Mouse (Mus musculus) stomach, embryonic 14.5 days (tissue): ENCODE data around the gene Gkn1. TPM values are rescaled to one million over a fixed set of nuclear protein-coding genes. Genes with fewer than 3 reads are reported as not detected.

Source experiments
- ATAC-seq: fragments of 200-750 bp; cut with Nextera tagmentation; 2 replicates; pipeline ENCODE4 v1.8.0; 2017; ENCODE audit warnings: low read depth, moderate TSS enrichment; ENCODE audit not compliant: insufficient number of reproducible peaks, insufficient read depth, low FRiP score
- H3K27ac ChIP-seq: fragments of 300-500 bp; sonication (generic); 2 replicates; pipeline ENCODE4 v1.5.1; 2014; ENCODE audit warnings: mild to moderate bottlenecking, low read length, moderate library complexity, mixed read lengths
- H3K27me3 ChIP-seq: fragments of 300-500 bp; sonication (generic); 2 replicates; pipeline ENCODE4 v1.6.1; 2014; ENCODE audit warnings: low read length, control low read depth, mixed read lengths; ENCODE audit not compliant: control insufficient read depth, insufficient read depth
- H3K36me3 ChIP-seq: fragments of 300-500 bp; sonication (generic); 2 replicates; pipeline ENCODE4 v1.6.1; 2014; ENCODE audit warnings: mild to moderate bottlenecking, control low read depth, low read length, moderate library complexity, mixed read lengths; ENCODE audit not compliant: control insufficient read depth, insufficient read depth
- H3K4me1 ChIP-seq: fragments of 300-500 bp; sonication (generic); 2 replicates; pipeline ENCODE4 v1.6.1; 2014; ENCODE audit warnings: low read length, control low read depth, mixed read lengths; ENCODE audit not compliant: control insufficient read depth, insufficient read depth
- H3K4me2 ChIP-seq: fragments of 300-500 bp; sonication (generic); replicated peaks from 2 replicates; pipeline ENCODE4 v1.6.1; 2014; ENCODE audit warnings: low read depth, low read length, control low read depth
- H3K4me3 ChIP-seq: fragments of 300-500 bp; sonication (generic); 2 replicates; pipeline ENCODE4 v1.5.1; 2014; ENCODE audit warnings: low read depth, low read length, control low read depth
- H3K9ac ChIP-seq: fragments of 300-500 bp; sonication (generic); replicated peaks from 2 replicates; pipeline ENCODE4 v1.6.1; 2014; ENCODE audit warnings: low read depth, mild to moderate bottlenecking, control low read depth, low read length, moderate library complexity, mixed read lengths
- H3K9me3 ChIP-seq: fragments of 300-500 bp; sonication (generic); 2 replicates; pipeline ENCODE4 v1.6.1; 2016; ENCODE audit warnings: low read depth, low read length, control low read depth; ENCODE audit not compliant: control insufficient read depth
- WGBS: fragments of 180-500 bp; shearing (Covaris S2); extraction: QIAGEN DNeasy Blood & Tissue Kit; methylation state at CpG from one replicate; pipeline ENCODE4 v1.1.7; 2014; 5-methylcytosine and 5-hydroxymethylcytosine counted together
- polyA plus RNA-seq: library from polyadenylated mRNA; unstranded; fragments of >200 nt; fragmentation: Nextera tagmentation; extraction: Ambion mirVana; gene quantifications from 2 replicates; pipeline ENCODE4 v1.2.1, GENCODE M21; 2014

The Gkn1 gene
- polyA plus RNA-seq, 1 experiment from 2014 or later = 0.59 TPM

DNA sequence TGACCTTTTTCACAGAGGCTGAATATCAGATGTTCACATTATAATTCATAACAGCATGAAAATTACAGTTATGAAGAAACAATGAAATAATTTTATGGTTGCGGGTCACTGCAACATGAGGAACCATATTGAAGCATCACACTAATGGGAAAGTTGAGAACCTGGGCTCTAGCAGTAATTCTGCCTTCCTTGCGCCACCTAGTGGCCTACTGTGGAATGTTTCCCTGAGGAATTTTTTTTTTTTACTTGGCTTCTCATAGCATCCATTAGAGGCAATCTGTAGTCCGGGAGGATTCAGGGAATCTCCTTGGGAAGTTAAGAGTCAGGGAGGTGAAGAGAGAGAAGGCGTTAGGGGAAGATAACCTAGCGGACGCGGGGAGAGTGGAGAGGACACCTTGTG, 35.5 kb upstream of the Gkn1 start:
- Histone ChIP-seq H3K27me3 (0 out of 2 replicates have a peak, but pooled peaks cover 5% of the 10 kb centered on the region), H3K9me3 (no peaks in the 10 kb centered on the region), H3K4me2 (no peak overlapping the region), H3K27ac (no peak overlapping the region), H3K9ac (no peak overlapping the region), H3K4me1 (no peaks in the 10 kb centered on the region; the same call in 1 of the 2 replicates), H3K36me3 (no peaks in the 10 kb centered on the region), H3K4me3 (no peak overlapping the region)
- no peak for ATAC-seq
- 10% methylated on average over 7 of the region's 7 CpGs for WGBS

DNA sequence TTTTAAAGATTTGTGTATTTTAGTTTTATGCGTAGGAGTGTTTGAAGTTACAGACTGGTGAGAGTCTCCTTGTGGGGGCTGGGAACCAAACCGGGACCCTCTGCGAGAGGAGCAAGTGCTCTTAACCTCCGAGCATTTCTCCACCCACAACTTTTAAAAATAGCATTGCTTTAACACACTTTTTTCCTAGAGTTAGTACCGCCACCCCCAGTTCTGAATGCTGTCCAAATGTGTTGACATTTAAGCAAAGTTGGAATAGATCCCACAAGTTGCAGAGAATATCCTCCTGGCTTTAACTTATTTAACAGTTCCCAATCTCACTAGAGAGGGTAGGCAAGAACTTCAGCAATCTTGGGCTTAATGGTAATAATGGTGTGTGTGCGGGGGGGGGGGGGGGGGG, 34.0 kb upstream of the Gkn1 start:
- H3K4me1 ChIP-seq = no peaks in the 10 kb centered on the region; the same call in 1 of the 2 replicates
- H3K4me3 ChIP-seq = no peak overlapping the region; the same call in 1 of the 2 replicates
- H3K36me3 ChIP-seq = no peaks in the 10 kb centered on the region
- H3K27me3 ChIP-seq = 0 out of 2 replicates have a peak, but pooled peaks cover 5% of the 10 kb centered on the region
- H3K27ac ChIP-seq = no peak overlapping the region
- H3K4me2 ChIP-seq = peak overlapping the region; percentile 51
- no peak overlapping the region for H3K9ac ChIP-seq
- WGBS = 41% methylated on average over 6 of the region's 6 CpGs
- no peaks in the 10 kb centered on the region for H3K9me3 ChIP-seq
- ATAC-seq = no peak

DNA sequence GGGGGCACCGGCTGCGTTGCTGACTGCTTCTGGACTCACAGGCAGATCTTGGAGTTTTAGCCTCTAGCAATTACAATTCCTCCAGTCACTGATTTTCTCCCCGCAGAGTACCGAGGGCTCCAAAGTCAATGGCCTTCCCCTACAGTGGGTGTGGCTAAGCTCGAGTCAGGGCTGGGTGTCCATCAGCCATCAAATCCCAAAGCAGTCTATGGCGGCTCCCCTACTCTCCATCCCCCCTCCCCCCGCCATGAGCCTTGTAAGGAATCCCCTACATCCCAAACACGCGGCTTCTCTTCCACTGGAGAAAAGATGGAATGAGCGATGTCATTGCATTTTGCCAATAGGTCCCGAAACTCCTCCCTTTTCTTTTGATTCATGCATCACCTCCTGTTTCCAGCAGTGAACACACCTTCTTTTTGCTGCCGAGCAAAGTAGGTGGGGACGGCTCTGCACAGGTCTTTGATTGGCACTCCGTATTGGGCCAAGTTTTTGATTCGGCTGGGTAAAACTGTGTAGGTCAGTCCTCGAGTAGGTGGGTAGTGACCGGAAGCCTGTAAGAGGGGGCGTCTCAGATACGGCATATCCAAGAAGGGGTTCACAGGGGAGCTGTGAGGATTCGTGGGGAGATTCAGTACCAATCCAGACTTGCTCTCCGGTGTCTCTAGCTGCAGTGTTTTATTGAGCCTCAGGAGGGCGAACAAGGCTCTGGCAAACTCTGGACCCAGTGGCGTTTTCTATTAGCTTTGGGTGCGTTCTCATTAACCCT, 33.4 kb upstream of the Gkn1 start:
- H3K9me3 ChIP-seq = no peaks in the 10 kb centered on the region
- peak overlapping the region; percentile 51 for H3K4me2 ChIP-seq
- H3K36me3 ChIP-seq = no peaks in the 10 kb centered on the region
- no peak for ATAC-seq
- 13% methylated on average over 24 of the region's 24 CpGs for WGBS
- peak overlapping the region; percentile 17 for H3K4me3 ChIP-seq
- 0 out of 2 replicates have a peak, but pooled peaks cover 5% of the 10 kb centered on the region for H3K27me3 ChIP-seq
- H3K9ac ChIP-seq = no peak overlapping the region
- no peaks in the 10 kb centered on the region; the same call in 1 of the 2 replicates for H3K4me1 ChIP-seq
- no peak overlapping the region for H3K27ac ChIP-seq

DNA sequence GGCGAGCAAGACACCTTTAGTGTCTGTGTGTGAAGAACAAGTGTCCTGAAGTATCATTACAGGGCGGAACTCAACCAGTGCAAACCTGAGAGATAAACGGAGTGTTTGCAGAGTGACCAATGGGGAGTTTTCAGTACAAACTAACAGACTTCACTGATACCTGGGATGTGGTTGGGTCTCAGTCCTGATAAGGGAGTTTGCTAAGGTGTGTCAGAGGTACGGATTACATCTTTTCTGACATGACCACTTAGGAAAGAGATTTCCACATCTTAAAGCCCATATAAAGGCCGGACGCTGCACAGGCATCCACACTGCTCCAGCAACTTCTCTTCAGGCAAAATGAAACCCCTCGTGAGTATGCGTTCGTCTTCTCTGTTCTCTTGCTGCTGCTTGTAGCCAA, 22.3 kb upstream of the Gkn1 start, which contains the start of gene Gkn2:
Gkn2 (plus strand) TSS at position 301 of the 400 bp plus-strand sequence.
- Histone ChIP-seq H3K36me3 (no peaks in the 10 kb centered on the region), H3K4me2 (no peak within 1 kb of the TSS), H3K27me3 (no peaks in the 10 kb centered on the region), H3K9me3 (no peaks in the 10 kb centered on the region), H3K4me3 (no peak within 1 kb of the TSS), H3K9ac (no peak within 1 kb of the TSS), H3K27ac (no peak within 1 kb of the TSS), H3K4me1 (no peaks in the 10 kb centered on the region)
- 74% methylated on average over 9 of the region's 9 CpGs for WGBS
- ATAC-seq = no peak

DNA sequence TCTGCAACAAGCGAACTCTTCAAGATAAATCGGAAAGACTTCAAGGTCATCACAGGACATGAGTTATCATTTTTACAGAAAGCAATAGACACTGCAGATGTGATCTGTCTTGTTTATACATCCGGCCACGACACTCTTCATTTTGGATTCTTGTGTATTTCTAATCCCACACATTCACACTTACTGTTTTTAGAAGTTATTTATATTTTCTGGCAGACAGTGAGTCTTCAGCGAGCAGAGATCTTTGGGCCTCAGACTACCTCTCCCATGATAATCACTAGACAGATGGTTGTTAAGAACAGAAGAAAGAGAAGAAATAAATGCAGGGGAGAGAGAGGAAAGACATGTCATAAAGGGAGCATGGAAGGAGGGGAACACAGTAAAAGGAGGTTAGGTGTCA, 18.5 kb upstream of the Gkn1 start:
- 77% methylated on average over 5 of the region's 5 CpGs for WGBS
- Histone ChIP-seq H3K27me3 (no peaks in the 10 kb centered on the region), H3K4me1 (no peaks in the 10 kb centered on the region), H3K9me3 (no peaks in the 10 kb centered on the region), H3K36me3 (no peaks in the 10 kb centered on the region), H3K9ac (no peak overlapping the region), H3K4me3 (no peak overlapping the region), H3K4me2 (no peak overlapping the region), H3K27ac (no peak overlapping the region)
- no peak for ATAC-seq

DNA sequence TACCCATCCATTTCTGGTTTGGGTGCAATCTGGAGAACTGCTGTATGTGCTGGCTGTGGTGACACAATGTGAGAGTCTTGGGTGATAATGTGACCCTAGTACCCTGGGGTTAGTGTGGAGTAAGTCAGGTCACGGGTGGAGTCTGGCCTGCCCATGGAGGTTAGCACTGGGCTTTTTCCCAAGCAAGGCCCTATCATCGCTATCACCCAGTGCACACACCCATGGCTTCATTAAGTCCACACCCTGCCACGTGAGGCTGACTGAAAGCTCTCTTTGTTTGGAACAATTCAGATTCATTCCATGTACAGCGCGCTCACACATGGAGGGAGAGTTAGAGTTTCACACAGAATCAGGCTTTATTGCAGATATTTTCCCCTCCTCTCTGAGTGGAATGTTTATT, 3.7 kb upstream of the Gkn1 start:
- no peak overlapping the region for H3K9ac ChIP-seq
- no peak overlapping the region for H3K4me3 ChIP-seq
- no peaks in the 10 kb centered on the region for H3K27me3 ChIP-seq
- H3K36me3 ChIP-seq = no peaks in the 10 kb centered on the region
- no peak overlapping the region for H3K27ac ChIP-seq
- no peak overlapping the region for H3K4me2 ChIP-seq
- ATAC-seq = no peak
- no peaks in the 10 kb centered on the region for H3K9me3 ChIP-seq
- WGBS = 68% methylated on average over 5 of the region's 5 CpGs
- 0 out of 2 replicates have a peak, but pooled peaks cover 3% of the 10 kb centered on the region for H3K4me1 ChIP-seq

DNA sequence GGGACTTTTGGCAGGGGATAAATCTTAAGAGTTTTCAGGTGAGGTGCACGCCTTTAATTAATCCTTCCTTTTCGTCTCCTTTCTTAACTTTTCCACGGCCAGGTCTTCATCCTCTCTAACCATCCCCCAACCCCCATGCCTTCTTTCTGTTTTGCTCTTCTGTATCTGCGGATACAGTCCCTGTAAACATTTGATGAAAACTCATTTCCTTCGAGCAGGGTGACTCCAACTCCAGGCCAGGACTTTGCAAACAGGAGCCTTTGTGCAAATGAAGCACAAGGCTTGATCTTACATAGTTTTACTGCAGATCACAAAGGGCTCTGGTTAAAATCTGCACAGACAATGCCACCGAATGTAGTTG, 14.8 kb downstream of the Gkn1 start:
- 24% methylated on average over 6 of the region's 6 CpGs for WGBS
- Histone ChIP-seq H3K4me1 (peaks cover 21% of the 10 kb centered on the region), H3K27ac (no peak overlapping the region), H3K4me3 (peak overlapping the region; percentile 67; the same call in 1 of the 2 replicates), H3K9me3 (no peaks in the 10 kb centered on the region), H3K9ac (no peak overlapping the region), H3K36me3 (no peaks in the 10 kb centered on the region), H3K27me3 (no peaks in the 10 kb centered on the region), H3K4me2 (no peak overlapping the region)
- no peak for ATAC-seq

DNA sequence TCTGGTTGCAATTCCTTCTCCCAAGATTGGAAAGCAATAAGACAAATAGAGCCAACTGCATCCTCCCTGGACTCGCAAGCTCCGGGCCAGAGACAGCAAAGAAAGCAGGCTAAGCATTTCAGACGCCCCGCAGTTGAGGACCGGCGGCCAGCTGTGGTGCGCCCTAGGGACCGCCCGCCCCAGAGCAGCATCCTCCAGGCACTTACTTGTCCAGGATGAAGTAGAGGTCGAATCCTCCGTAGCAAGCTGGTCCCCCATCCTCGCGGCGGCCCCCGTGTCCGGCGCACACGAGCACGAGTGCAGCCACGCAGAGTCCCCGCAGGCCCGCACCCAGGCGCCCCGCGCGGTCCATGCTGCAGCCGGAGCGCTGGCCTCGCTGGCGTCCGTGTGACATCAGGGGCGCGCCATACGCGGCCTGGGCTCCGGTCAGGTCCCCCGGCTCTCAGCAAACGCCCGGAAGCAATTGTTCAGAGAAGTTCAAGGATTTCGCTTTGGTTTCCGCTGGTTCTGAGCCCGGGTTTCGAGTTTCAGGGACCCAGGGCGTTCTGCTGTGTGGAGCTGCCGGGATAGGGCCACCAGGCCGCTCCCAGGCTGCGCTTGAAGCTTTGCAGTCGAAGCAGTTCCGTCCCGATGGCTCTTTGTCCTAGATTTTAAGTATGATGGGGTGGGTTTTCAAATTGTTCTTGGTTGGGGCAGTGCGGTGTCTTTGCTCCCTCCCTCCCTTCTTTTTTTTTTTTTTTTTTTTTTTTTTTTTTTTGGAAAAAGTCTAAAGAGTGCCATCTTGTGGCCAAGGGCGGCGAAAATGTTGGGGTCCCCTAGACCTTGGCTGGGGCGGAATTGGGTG, 15.4 kb downstream of the Gkn1 start, which contains the start of gene Antxr1:
Antxr1 (minus strand) TSS at position 731 of the 844 bp plus-strand sequence.
- Histone ChIP-seq H3K4me2 (peak within 1 kb of the TSS; percentile 60), H3K9me3 (no peaks in the 10 kb centered on the region), H3K9ac (peak within 1 kb of the TSS; percentile 73), H3K4me1 (peaks cover 22% of the 10 kb centered on the region), H3K27ac (peak within 1 kb of the TSS; percentile 88), H3K27me3 (no peaks in the 10 kb centered on the region), H3K4me3 (peak within 1 kb of the TSS; percentile 67), H3K36me3 (no peaks in the 10 kb centered on the region)
- WGBS = under 1% methylated on average over 54 of the region's 54 CpGs
- peak; percentile 66; the same call in 1 of the 2 replicates for ATAC-seq
